Mouse (Mus musculus) activated CD4-positive, CD25-positive, alpha-beta regulatory T cell, adult 4 months (primary cell): ENCODE results near the gene Lce1c. TPM values are rescaled to one million over a fixed set of nuclear protein-coding genes. Genes with fewer than 3 reads are reported as not detected.
"Not testable (repeated sequence)": the region's sequence is repeated elsewhere in the genome, so short reads cannot be mapped to it uniquely, and the experiment has no call there.

Source experiments
- ATAC-seq: one replicate; pipeline ENCODE4 v1.8.0; 2017
- polyA plus RNA-seq, 2 experiments: library from polyadenylated mRNA; unstranded; fragments of 100-300 nt; shearing (Covaris generic); gene quantifications; one replicate each; pipeline ENCODE4 v1.2.1; 2017

Lce1c gene
- not detected for polyA plus RNA-seq

DNA sequence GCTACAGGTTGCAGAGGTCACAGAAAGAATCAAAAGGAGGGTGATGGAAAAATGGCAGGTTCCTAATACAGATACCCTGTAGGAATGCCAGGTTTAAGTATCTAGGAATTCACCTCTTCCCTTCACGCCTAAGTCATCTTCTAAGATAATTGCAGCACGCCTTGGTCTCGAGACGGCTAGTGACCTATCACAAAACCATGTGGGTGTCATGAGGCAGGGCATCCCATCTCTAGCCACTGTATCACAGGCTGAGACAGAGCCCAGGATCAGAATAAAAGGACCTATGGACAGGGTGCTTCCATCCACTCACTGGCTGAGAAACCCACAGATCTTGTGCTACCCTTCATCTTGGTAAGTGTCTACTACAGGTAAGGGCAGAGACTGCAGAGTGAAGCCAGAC, at the start of gene Lce1c:
TSS of gene Lce1c (plus strand) at position 301 of the 400 bp plus-strand sequence.
- ATAC-seq = no peak

DNA sequence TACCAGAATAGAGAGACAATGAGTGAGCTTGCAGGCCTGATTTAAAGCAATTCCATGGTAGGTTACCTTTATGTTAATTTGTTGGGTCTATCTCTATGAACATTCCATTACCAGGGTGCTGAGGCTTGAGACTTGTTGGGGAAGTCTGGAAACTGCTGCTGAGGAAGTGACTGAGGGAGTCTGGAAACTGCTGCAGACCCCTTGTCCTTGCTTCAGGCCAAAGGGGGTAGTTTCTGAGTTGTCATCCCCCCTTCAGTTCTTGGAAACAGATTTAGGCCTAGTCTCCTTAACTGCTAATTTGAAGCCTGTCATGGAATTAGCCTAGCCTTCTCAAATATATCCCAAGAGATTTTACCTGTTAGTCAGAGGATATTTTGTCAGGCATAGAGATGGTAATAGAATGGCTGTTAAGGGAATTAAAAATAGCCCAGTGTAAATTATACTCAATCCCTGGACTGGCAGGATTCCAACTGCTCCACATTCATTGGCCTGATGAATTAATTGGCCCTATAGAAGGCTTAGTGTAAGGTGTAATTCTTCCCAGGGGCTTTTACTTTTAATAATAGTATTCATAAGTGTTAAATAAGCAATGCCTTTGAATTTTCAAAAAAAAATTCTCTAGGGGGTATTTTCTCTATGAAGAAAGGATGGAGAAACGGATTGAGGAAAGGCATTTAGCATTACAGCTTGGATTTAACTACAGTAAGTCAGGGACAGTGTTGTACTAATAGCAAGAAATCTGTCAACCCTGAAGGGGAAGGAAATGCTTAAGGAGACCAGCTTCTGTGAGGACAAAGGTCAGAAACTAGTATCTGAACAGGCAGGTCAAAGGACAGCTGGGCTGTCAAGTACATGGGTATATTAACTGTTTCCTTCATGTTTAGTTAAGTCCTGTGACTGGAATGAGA, 41.0 kb upstream of the Lce1c start:
- no peak for ATAC-seq

DNA sequence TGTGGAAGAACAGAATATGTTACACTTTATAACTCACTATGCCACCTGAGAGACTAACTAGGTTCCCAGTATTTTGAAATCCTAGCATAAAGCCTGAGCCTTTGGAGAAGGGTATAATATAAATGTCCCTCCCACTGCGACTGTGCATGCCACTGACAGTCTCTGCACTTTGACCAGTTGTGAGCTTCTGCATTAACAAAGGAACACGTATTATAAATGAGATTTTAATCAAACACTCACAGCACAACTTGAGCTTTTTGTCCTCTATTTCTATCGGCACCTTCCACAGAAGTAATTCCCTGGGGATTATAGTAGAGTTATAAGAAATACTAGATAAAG, 40.4 kb upstream of the Lce1c start:
- ATAC-seq = no peak

DNA sequence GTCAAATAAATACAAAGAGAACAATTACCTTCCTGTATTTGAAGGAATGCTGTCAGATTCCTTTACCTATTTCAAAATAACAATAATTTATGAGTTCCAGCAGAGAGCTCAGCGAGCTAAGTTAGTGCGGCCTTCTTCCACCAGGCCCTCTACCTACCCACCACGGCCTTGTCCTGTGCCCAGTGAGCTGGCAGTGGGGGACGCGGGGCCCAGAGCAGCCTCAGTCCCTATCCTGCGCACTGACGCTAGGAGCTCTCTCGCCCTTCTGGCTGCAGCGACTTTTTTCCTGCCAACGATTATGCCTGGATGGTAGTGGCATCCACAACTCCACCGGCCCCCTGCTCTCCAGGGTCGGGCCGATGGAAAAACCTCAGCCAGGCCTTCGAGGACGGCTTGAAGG, 39.2 kb upstream of the Lce1c start:
- ATAC-seq = no peak

DNA sequence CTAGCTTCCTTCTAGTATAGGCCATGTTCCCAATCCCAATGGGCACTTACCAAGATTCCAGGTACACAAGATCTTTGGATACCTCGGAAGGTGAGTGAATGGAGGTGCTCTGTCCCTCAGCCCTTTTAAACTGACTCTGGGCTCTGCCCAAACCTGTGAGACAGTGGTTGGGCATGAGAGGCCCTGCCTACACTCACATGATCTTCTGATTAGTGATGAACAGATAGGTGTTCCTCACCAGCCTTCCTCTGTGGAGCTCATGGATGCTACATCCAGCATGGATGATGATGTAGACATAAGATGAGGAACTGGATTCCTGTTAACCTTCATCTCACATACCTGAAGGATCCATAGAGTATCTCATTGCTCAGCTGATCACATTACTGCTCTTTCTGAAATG, 30.8 kb upstream of the Lce1c start, which contains the start of gene Lce1a1:
TSS of gene Lce1a1 (minus strand) at position 101 of the 400 bp plus-strand sequence.
- no peak for ATAC-seq

DNA sequence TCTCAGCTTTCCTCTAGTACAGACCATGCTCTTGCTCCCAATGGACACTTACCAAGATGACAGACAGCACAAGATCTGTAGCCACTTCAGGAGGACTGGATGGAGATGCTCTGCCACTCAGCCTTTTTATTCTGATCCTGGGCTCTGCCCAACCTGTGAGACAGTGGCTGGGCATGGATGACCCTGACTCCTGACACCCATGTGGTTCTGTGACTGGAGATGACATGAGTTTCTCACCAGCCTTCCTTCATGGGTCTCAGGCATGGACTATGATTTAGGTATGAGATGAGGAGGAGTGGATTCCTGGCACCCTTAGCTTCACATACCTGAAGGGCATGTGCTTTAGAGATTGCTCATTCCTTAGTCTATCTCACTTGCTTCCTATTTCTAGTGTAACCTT, 22.2 kb upstream of the Lce1c start, which contains the start of gene Lce1b:
TSS of gene Lce1b (minus strand) at position 101 of the 400 bp plus-strand sequence.
- no peak for ATAC-seq

DNA sequence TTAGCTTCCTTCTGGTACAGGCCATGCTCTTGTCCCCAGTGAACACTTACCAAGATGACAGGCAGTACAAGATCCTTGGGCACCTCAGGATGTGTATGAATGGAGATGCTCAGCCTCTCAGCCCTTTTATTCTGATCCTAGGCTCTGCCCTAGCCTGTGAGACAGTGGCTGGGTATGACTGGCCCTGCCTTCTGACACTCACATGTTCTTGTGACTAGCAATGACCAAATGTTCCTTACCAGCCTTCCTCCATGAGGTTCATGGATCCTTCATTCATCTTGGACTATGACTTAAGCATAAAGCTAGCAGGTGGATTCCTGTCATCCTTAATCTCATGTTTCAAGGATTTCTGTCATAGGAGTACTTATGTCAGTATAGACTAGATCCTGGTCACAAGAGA, 8.8 kb upstream of the Lce1c start, which contains the start of gene Lce1a2:
TSS of gene Lce1a2 (minus strand) at position 101 of the 400 bp plus-strand sequence.
- ATAC-seq = no peak

DNA sequence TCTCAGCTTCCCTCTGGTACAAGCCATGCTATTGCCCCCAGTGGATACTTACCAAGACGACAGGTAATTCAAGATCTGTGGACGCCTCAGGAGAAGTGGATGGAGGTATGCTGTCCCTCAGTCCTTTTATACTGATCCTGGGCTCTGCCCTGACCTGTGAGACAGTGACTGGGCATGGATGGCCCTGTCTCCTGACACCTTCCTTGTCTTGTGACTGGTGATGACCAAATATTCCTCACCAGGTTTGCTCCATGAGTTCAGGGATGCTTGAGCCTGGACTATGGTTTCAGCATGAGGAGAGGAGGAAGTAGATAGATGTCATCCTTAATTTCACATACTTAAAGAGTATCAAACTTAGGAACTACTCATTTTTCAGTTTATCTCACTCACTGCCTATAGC, 8.1 kb downstream of the Lce1c start, which contains the start of gene Lce1d:
TSS of gene Lce1d (minus strand) at position 101 of the 400 bp plus-strand sequence.
- ATAC-seq = no peak

DNA sequence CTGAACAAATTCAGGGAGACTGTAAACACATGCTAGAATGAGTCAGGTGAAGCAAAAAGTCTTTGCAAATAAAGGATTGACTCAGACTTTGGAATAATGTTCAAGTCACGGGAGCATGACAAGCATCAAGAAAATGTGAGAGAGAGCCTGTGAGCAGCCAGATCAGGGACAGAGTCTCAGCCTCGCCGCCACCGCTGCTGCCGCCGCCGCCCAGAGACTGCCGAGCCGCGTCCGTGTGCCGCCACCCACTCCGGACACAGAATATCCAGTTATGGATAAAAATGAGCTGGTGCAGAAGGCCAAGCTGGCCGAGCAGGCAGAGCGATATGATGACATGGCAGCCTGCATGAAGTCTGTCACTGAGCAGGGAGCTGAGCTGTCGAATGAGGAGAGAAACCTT, 10.1 kb downstream of the Lce1c start:
- not testable (repeated sequence) for ATAC-seq

DNA sequence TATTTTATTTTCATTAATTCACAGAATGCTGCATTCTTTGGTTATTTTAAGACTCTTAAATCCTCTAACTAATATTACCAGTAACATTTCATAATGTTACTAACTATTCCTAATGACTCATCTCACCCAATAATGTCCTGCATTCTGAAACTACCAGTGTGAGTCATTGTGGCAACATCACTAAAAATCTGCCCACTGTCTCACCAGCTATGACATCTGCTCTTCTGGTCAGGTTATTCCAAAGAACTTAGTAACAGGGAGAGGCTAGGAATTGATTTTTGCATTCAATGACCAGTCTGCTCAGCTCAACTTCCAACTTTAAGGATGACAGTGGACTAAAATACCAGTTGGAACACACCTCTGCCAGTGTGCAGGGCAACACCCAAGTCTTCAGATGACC, 12.6 kb downstream of the Lce1c start:
- ATAC-seq = no peak

DNA sequence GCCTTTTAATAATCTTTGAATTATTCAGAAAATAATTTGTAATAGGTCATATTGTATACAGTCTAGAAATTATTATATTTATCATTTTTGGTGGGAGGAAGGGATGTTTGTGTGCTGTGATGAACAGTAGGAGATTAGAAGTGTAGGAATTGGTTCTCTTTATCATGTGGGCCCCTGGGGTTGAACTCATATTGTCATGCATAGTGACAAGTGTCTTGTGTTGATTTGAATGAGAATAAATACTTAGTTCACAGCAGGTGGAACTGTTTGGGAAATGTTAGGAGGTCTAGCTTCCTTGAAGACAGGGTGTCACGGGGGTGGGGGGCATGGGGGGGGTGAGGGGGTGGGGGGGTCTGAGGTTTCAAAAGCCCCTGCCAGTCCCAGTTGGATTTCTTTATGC, 15.6 kb downstream of the Lce1c start:
- ATAC-seq = no peak

DNA sequence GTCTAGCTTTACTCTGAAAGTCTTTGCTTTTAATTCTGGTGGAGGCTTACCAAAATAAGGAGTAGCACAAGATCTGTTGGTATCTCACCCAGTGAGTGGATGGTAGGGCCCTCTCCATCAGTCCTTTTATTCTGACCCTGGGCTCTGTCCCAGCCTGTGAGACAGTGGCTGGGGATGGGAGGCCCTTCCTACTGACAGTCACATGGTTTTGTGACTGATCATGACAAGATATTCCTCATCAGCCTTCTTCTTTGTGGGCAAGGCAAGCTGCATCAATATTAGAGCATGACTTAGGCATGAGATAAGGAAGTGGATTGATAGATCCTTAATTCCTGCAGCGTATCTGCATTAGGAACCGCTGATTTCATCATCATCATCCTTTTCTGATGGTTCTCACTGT, 29.9 kb downstream of the Lce1c start, which contains the start of gene Lce1e:
TSS of gene Lce1e (minus strand) at position 101 of the 400 bp plus-strand sequence.
- no peak for ATAC-seq

DNA sequence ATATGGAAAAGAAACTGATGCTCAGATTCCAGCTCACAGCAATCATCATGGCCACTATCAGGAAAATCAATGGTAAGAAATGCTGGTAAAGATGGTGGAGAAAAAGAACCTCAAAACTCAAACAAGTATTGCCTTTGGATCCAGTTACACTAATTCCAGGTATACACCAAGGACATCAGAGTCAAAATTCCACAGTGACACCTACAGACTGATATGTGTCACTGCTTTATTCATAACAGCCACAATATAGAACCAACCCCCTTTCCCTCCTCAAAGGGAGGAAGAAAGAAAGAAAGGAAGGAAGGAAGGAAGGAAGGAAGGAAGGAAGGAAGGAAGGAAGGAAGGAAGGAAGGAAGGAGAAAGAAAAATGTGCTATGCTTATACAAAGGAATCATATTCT, 36.1 kb downstream of the Lce1c start:
- no peak for ATAC-seq

DNA sequence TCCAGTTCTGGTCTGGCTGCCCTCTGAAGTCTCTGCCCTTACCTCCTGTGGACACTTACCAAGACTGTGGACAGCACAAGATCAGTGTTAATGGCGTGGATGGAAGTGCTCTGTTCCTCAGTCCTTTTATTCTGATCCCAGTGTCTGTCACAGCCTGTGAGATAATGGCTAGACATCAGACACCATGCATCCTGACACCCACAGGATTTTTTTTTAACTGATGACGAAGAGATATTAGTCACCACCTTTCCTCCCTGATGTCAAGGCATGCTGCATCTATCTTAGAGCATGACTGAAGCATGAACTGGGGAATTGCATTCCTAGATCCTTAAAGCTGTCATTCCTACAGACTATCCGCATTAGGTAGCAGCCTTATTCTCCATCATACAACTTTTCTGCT, 41.2 kb downstream of the Lce1c start, which contains the start of gene Lce1f:
TSS of gene Lce1f (minus strand) at position 101 of the 400 bp plus-strand sequence.
- no peak for ATAC-seq

DNA sequence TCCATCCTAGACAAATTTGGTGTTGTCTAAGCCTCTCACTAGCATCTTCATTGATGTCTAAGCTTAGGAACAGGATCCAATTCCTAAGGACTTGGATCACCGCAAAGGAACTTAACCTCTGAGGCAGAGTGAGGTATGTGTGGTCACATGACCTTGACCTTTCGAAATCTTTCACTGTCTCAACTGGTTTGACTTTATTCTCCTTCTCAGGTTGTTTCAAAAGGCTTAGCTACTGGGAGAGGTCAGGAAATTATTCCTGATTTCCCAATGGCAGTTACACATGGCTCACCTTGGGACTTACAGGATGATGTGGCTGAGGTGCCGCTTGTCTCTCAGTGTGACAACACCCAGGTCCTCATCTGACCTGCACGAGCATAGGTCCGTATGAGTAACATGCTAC, 43.6 kb downstream of the Lce1c start:
- no peak for ATAC-seq

Other genes with a start within 250 kb of the Lce1c start
- gene Gm9774, start 249.8 kb upstream of the Lce1c start, polyA plus RNA-seq = 10 to 100 TPM in 1 of 2 experiments, 1 to 10 TPM in 1; 8.6 to 10.3 TPM
- gene Sprr2k, start 246.7 kb upstream of the Lce1c start, polyA plus RNA-seq = not detected
- gene Sprr1b, start 240.5 kb upstream of the Lce1c start, polyA plus RNA-seq = not detected
- gene Sprr3, start 220.5 kb upstream of the Lce1c start, polyA plus RNA-seq = not detected
- gene Sprr1a, start 193.4 kb upstream of the Lce1c start, polyA plus RNA-seq = not detected
- not detected for gene Sprr4, start 178.8 kb upstream of the Lce1c start, polyA plus RNA-seq
- gene 2310046K23Rik, start 144.7 kb upstream of the Lce1c start, polyA plus RNA-seq = not detected
- not detected for gene Ivl, start 105.5 kb upstream of the Lce1c start, polyA plus RNA-seq
- not detected for gene Smcp, start 90.2 kb upstream of the Lce1c start, polyA plus RNA-seq
- gene 2210017I01Rik, start 71.8 kb upstream of the Lce1c start, polyA plus RNA-seq = not detected
- gene Lce6a, start 57.6 kb upstream of the Lce1c start, polyA plus RNA-seq = not detected
- not detected for gene Lce1a1, start 30.9 kb upstream of the Lce1c start, polyA plus RNA-seq
- gene Lce1b, start 22.3 kb upstream of the Lce1c start, polyA plus RNA-seq = not detected
- not detected for gene Lce1a2, start 8.9 kb upstream of the Lce1c start, polyA plus RNA-seq
- gene Lce1d, start 8.0 kb downstream of the Lce1c start, polyA plus RNA-seq = not detected
- gene Lce1e, start 29.8 kb downstream of the Lce1c start, polyA plus RNA-seq = not detected
- gene Lce1f, start 41.1 kb downstream of the Lce1c start, polyA plus RNA-seq = not detected
- not detected for gene Gm38119, start 59.8 kb downstream of the Lce1c start, polyA plus RNA-seq
- not detected for gene Lce1g, start 73.1 kb downstream of the Lce1c start, polyA plus RNA-seq
- gene Lce1h, start 85.8 kb downstream of the Lce1c start, polyA plus RNA-seq = not detected
- not detected for gene Lce1i, start 99.7 kb downstream of the Lce1c start, polyA plus RNA-seq
- not detected for gene Lce1j, start 111.3 kb downstream of the Lce1c start, polyA plus RNA-seq
- gene Lce1k, start 128.6 kb downstream of the Lce1c start, polyA plus RNA-seq = not detected
- not detected for gene Kprp, start 148.0 kb downstream of the Lce1c start, polyA plus RNA-seq
- not detected for gene Lce1l, start 172.0 kb downstream of the Lce1c start, polyA plus RNA-seq
- gene 2310050C09Rik, start 191.0 kb downstream of the Lce1c start, polyA plus RNA-seq = not detected
- gene Lce3a, start 247.0 kb downstream of the Lce1c start, polyA plus RNA-seq = not detected